Mouse (Mus musculus) thymus, adult 2 months (tissue): ENCODE measurements around the gene Fxr2.

Experiments used
- CTCF ChIP-seq: fragments of 200-500 bp; IDR thresholded peaks from 2 replicates; pipeline ENCODE4 v1.5.1; 2012; ENCODE audit warnings: mild to moderate bottlenecking, control low read depth, low read length, moderate library complexity, borderline replicate concordance; ENCODE audit not compliant: control insufficient read depth, poor library complexity, insufficient read depth; ENCODE audit errors: extremely low read depth
- POLR2A ChIP-seq: fragments of 200-500 bp; IDR thresholded peaks from 2 replicates; pipeline ENCODE4 v1.6.1; 2012; ENCODE audit warnings: mild to moderate bottlenecking, low read length, control low read depth, moderate library complexity; ENCODE audit not compliant: control insufficient read depth, poor library complexity, insufficient read depth; ENCODE audit errors: extremely low read depth

GRCm38 (mm10) chr11:69661221-69661881, 28.6 kb downstream of the Fxr2 start:
- TF ChIP-seq CTCF (no peak), POLR2A (no peak)
